Mouse (Mus musculus): ENCODE results near the gene Adat1.

DNA sequence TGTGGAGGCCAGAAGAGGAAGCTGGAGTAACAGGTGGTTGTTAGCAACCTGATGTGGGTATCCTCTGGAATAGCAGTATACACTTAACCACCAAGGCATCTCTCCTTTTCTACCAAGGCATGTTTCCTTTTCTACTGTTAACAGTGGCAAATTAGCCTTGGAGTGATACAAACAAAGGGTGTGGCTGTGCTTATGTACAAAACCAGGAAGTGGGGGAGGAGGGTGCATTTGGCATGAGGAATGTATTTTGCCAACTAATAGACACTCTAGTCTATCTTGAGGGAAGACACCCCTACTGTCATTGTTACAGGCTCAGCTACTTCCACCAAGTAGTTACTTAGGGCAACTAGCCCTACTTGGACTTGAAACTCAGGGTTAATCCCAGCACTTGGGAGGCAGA, 12.7 kb upstream of the Adat1 start:
- no peak for TF ChIP-seq CTCF (IDR thresholded peaks at IDR 0.05; ENCODE audit: control insufficient read depth, insufficient read depth, insufficient replicate concordance, low read depth, low read length)
- no peak for TF ChIP-seq POLR2A (IDR thresholded peaks at IDR 0.05; ENCODE audit: control insufficient read depth, low read depth, low read length)

All from testis, adult 2 months (tissue).